Mouse (Mus musculus) T-cell, adult 66 days (primary cell): ENCODE data around the gene Pigx. TPM values are rescaled to one million over a fixed set of nuclear protein-coding genes. Genes with fewer than 3 reads are reported as not detected.

Experiments
- total RNA-seq, 2 experiments: library from RNA; stranded (reverse); gene quantifications; 3 replicates in 1 of 2; 4 replicates in 1 of 2; pipeline ENCODE4 v1.2.4; 2023

The Pigx gene
- total RNA-seq, result 10 to 100 TPM; 52.7 to 68.5 TPM

DNA sequence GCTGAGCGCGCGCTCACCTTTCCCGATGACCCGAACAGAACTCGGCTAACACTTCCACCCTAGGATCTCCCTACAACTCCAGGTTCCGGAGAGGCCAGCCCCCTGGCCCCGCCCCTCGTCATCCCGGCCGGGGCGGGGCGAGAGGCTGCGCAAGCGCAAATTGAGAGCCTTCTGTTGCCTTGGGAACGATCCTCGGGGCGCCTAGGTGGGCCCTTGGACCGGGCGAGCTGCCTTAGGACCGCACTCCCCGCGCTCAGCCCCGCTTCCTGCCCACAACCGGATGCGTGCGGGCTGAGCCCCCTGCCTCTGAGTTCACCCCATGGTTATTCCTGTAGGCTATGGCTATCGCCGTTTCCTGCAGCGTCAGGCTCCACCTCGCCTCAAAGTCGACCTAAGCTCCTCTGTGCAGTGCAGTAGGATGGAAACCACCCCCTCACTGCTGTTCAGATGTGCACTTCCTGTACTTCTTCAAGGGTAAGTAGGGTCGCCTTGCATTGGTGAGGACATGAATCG, at the start of gene Pigx, which contains the start of gene Cep19:
Gene Pigx, minus strand, starts transcription at position 103 of the 513 bp plus-strand sequence.
Gene Cep19, plus strand, starts transcription at position 163 of the 513 bp plus-strand sequence.

DNA sequence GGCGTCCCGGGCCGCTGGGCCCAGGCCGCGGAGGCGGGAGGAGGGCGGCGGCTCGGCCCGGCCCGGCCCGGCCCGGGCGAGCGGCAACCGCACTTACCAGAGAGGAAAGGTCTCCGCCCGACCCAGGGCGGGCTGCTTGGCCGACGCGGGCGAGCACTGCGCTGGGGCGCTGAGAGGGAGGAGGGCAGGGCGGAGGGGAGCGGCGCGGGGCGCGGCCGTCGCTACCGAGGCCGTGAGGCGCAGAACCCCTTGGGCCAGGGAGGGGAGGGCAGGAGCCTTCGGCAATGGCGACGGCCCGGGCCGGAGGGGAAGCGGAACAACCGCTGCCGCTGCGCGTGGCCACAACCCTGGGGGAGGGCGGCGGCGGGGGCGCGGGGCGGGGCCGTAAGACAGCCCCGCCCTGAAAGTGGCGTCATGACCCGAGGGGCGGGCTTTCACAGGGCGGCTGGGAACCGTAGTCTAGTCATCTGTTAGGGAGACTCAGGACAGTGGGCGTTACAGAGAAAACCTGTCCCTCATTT, 20.5 kb downstream of the Pigx start, which contains the start of gene Pak2:
Gene Pak2, minus strand, starts transcription at position 352 of the 521 bp plus-strand sequence.

Other genes with a start within 250 kb of the Pigx start
- gene Meltf, start 220.9 kb downstream of the Pigx start, total RNA-seq, result under 1 TPM in 1 of 2 experiments, not detected in 1; 0.17 TPM
- not detected for gene Pigz, start 165.9 kb downstream of the Pigx start, total RNA-seq
- gene 0610012G03Rik, start 151.2 kb downstream of the Pigx start, total RNA-seq, result 10 to 100 TPM; 18.5 to 20.5 TPM
- gene Ncbp2, start 151.2 kb downstream of the Pigx start, total RNA-seq, result 10 to 100 TPM; 26.9 to 28.9 TPM
- 10 to 100 TPM; 26.1 to 27.7 TPM for gene Senp5, start 96.5 kb downstream of the Pigx start, total RNA-seq
- 100 to 1,000 TPM; 117 to 119 TPM for gene Pak2, start 20.4 kb downstream of the Pigx start, total RNA-seq
- gene Cep19, start 60 bp upstream of the Pigx start, total RNA-seq, result 10 to 100 TPM; 10.1 to 11.9 TPM
- gene Nrros, start 65.9 kb upstream of the Pigx start, total RNA-seq, result 10 to 100 TPM; 85.5 to 97.1 TPM
- not detected for gene Bex6, start 80.1 kb upstream of the Pigx start, total RNA-seq
- gene Fbxo45, start 147.4 kb upstream of the Pigx start, total RNA-seq, result 10 to 100 TPM in 1 of 2 experiments, 1 to 10 TPM in 1; 8.8 to 10.3 TPM
- gene Wdr53, start 147.5 kb upstream of the Pigx start, total RNA-seq, result 10 to 100 TPM in 1 of 2 experiments, 1 to 10 TPM in 1; 9.4 to 14.4 TPM
- 1 to 10 TPM in 1 of 2 experiments, under 1 TPM in 1; 0.52 to 1.2 TPM for gene Smco1, start 171.7 kb upstream of the Pigx start, total RNA-seq
- gene Rnf168, start 177.7 kb upstream of the Pigx start, total RNA-seq, result 10 to 100 TPM; 19.8 to 27.4 TPM
- 10 to 100 TPM; 69.3 to 78.3 TPM for gene Ubxn7, start 232.5 kb upstream of the Pigx start, total RNA-seq